Mouse (Mus musculus): ENCODE measurements at regions not wholly inside any gene's neighbourhood (a gene's known extent, or its start where the extent isn't known, plus 50 kb on each side); places are given as distances from the start of the nearest gene placed in this dataset.

GRCm38 (mm10) chr6:143367804-143368203 is 200.8 kb downstream of the Etnk1 start:
- H3K4me3 ChIP-seq: no peak overlapping the region
- TF ChIP-seq POLR2A (IDR thresholded peaks at IDR 0.05; ENCODE audit: insufficient read length, low read depth) (no peak), POLR2AphosphoS2 (IDR thresholded peaks at IDR 0.05; ENCODE audit: insufficient read length, low read depth) (no peak), REST (IDR thresholded peaks at IDR 0.05; ENCODE audit: insufficient read depth, insufficient read length) (no peak), TCF12 (IDR thresholded peaks at IDR 0.05; ENCODE audit: insufficient read depth, poor library complexity, severe bottlenecking) (no peak), MAX (IDR thresholded peaks at IDR 0.05; ENCODE audit: low read depth) (no peak), MYOD1 (IDR thresholded peaks at IDR 0.05; ENCODE audit: control insufficient read depth in 1 of 3, insufficient read length in 2 of 3, low read depth in 2 of 3) (no peak), MYOG (IDR thresholded peaks at IDR 0.05; ENCODE audit: control insufficient read depth in 1 of 3, insufficient read depth in 1 of 3, insufficient read length in 2 of 3, low read depth in 2 of 3) (no peak), CEBPB (IDR thresholded peaks at IDR 0.05; ENCODE audit: insufficient read depth, poor library complexity, severe bottlenecking) (no peak), TCF3 (IDR thresholded peaks at IDR 0.05; ENCODE audit: insufficient read length, low read depth) (no peak), SRF (IDR thresholded peaks at IDR 0.05; ENCODE audit: control insufficient read depth, insufficient read length, low read depth) (no peak), USF1 (IDR thresholded peaks at IDR 0.05; ENCODE audit: low read depth) (no peak), E2F4 (IDR thresholded peaks at IDR 0.05; ENCODE audit: insufficient read depth) (no peak)
- no peaks in the 10 kb centered on the region for H3K79me2 ChIP-seq (ENCODE audit: control insufficient read depth, insufficient read depth)
- no peak overlapping the region for H3ac ChIP-seq (ENCODE audit: control insufficient read depth, insufficient read length)
- no peaks in the 10 kb centered on the region for H3K27me3 ChIP-seq (ENCODE audit: control insufficient read depth, insufficient read depth, insufficient read length)
- H3K4me2 ChIP-seq (ENCODE audit: low read depth): no peak overlapping the region
- no peaks in the 10 kb centered on the region for H3K36me3 ChIP-seq (ENCODE audit: control insufficient read depth, insufficient read depth)

GRCm38 (mm10) chr6:143368646-143369045 is 201.6 kb downstream of the Etnk1 start:
- Histone ChIP-seq H3K79me2 (ENCODE audit: control insufficient read depth, insufficient read depth) (no peaks in the 10 kb centered on the region), H3K4me2 (ENCODE audit: low read depth) (no peak overlapping the region), H3K36me3 (ENCODE audit: control insufficient read depth, insufficient read depth) (no peaks in the 10 kb centered on the region), H3K27me3 (ENCODE audit: control insufficient read depth, insufficient read depth, insufficient read length) (no peaks in the 10 kb centered on the region), H3ac (ENCODE audit: control insufficient read depth, insufficient read length) (no peak overlapping the region), H3K4me3 (no peak overlapping the region)
- TF ChIP-seq REST (IDR thresholded peaks at IDR 0.05; ENCODE audit: insufficient read depth, insufficient read length) (no peak), SRF (IDR thresholded peaks at IDR 0.05; ENCODE audit: control insufficient read depth, insufficient read length, low read depth) (no peak), POLR2AphosphoS2 (IDR thresholded peaks at IDR 0.05; ENCODE audit: insufficient read length, low read depth) (no peak), USF1 (IDR thresholded peaks at IDR 0.05; ENCODE audit: low read depth) (no peak), POLR2A (IDR thresholded peaks at IDR 0.05; ENCODE audit: insufficient read length, low read depth) (no peak), TCF12 (IDR thresholded peaks at IDR 0.05; ENCODE audit: insufficient read depth, poor library complexity, severe bottlenecking) (no peak), CEBPB (IDR thresholded peaks at IDR 0.05; ENCODE audit: insufficient read depth, poor library complexity, severe bottlenecking) (no peak), TCF3 (IDR thresholded peaks at IDR 0.05; ENCODE audit: insufficient read length, low read depth) (no peak), MYOG (IDR thresholded peaks at IDR 0.05; ENCODE audit: control insufficient read depth in 1 of 3, insufficient read depth in 1 of 3, insufficient read length in 2 of 3, low read depth in 2 of 3) (no peak), E2F4 (IDR thresholded peaks at IDR 0.05; ENCODE audit: insufficient read depth) (no peak), MAX (IDR thresholded peaks at IDR 0.05; ENCODE audit: low read depth) (no peak), MYOD1 (IDR thresholded peaks at IDR 0.05; ENCODE audit: control insufficient read depth in 1 of 3, insufficient read length in 2 of 3, low read depth in 2 of 3) (no peak)

- Histone ChIP-seq H3K4me3 (no peak overlapping the region), H3K4me2 (ENCODE audit: low read depth) (no peak overlapping the region), H3K27me3 (ENCODE audit: control insufficient read depth, insufficient read depth, insufficient read length) (no peaks in the 10 kb centered on the region), H3K36me3 (ENCODE audit: control insufficient read depth, insufficient read depth) (no peaks in the 10 kb centered on the region), H3ac (ENCODE audit: control insufficient read depth, insufficient read length) (no peak overlapping the region), H3K79me2 (ENCODE audit: control insufficient read depth, insufficient read depth) (no peaks in the 10 kb centered on the region)
- TF ChIP-seq MYOG (IDR thresholded peaks at IDR 0.05; ENCODE audit: control insufficient read depth in 1 of 3, insufficient read depth in 1 of 3, insufficient read length in 2 of 3, low read depth in 2 of 3) (no peak), TCF3 (IDR thresholded peaks at IDR 0.05; ENCODE audit: insufficient read length, low read depth) (no peak), POLR2A (IDR thresholded peaks at IDR 0.05; ENCODE audit: insufficient read length, low read depth) (no peak), CEBPB (IDR thresholded peaks at IDR 0.05; ENCODE audit: insufficient read depth, poor library complexity, severe bottlenecking) (no peak)
These were observed 205.5 kb downstream of the Etnk1 start for GRCm38 (mm10) chr6:143372487-143372886.

GRCm38 (mm10) chr6:143373686-143374273 is 206.8 kb downstream of the Etnk1 start:
- TF ChIP-seq TCF12 (IDR thresholded peaks at IDR 0.05; ENCODE audit: insufficient read depth, poor library complexity, severe bottlenecking): no peak
- H3K4me3 ChIP-seq: no peak overlapping the region
- H3K79me2 ChIP-seq (ENCODE audit: control insufficient read depth, insufficient read depth): no peaks in the 10 kb centered on the region
- no peak overlapping the region for H3K4me2 ChIP-seq (ENCODE audit: low read depth)
- H3ac ChIP-seq (ENCODE audit: control insufficient read depth, insufficient read length): no peak overlapping the region
- no peaks in the 10 kb centered on the region for H3K36me3 ChIP-seq (ENCODE audit: control insufficient read depth, insufficient read depth)
- no peaks in the 10 kb centered on the region for H3K27me3 ChIP-seq (ENCODE audit: control insufficient read depth, insufficient read depth, insufficient read length)

- Histone ChIP-seq H3K27me3 (ENCODE audit: control insufficient read depth, insufficient read depth, insufficient read length) (no peaks in the 10 kb centered on the region), H3K4me3 (no peak overlapping the region), H3K36me3 (ENCODE audit: control insufficient read depth, insufficient read depth) (no peaks in the 10 kb centered on the region), H3K79me2 (ENCODE audit: control insufficient read depth, insufficient read depth) (no peaks in the 10 kb centered on the region), H3ac (ENCODE audit: control insufficient read depth, insufficient read length) (no peak overlapping the region), H3K4me2 (ENCODE audit: low read depth) (no peak overlapping the region)
- no peak for TF ChIP-seq MAX (IDR thresholded peaks at IDR 0.05; ENCODE audit: low read depth)
- TF ChIP-seq E2F4 (IDR thresholded peaks at IDR 0.05; ENCODE audit: insufficient read depth): no peak
- no peak for TF ChIP-seq TCF3 (IDR thresholded peaks at IDR 0.05; ENCODE audit: insufficient read length, low read depth)
- no peak for TF ChIP-seq MYOD1 (IDR thresholded peaks at IDR 0.05; ENCODE audit: control insufficient read depth in 1 of 3, insufficient read length in 2 of 3, low read depth in 2 of 3)
- TF ChIP-seq POLR2AphosphoS2 (IDR thresholded peaks at IDR 0.05; ENCODE audit: insufficient read length, low read depth): no peak
- no peak for TF ChIP-seq POLR2A (IDR thresholded peaks at IDR 0.05; ENCODE audit: insufficient read length, low read depth)
- TF ChIP-seq MYOG (IDR thresholded peaks at IDR 0.05; ENCODE audit: control insufficient read depth in 1 of 3, insufficient read depth in 1 of 3, insufficient read length in 2 of 3, low read depth in 2 of 3): no peak
- no peak for TF ChIP-seq CEBPB (IDR thresholded peaks at IDR 0.05; ENCODE audit: insufficient read depth, poor library complexity, severe bottlenecking)
- TF ChIP-seq USF1 (IDR thresholded peaks at IDR 0.05; ENCODE audit: low read depth): no peak
- no peak for TF ChIP-seq REST (IDR thresholded peaks at IDR 0.05; ENCODE audit: insufficient read depth, insufficient read length)
- no peak for TF ChIP-seq SRF (IDR thresholded peaks at IDR 0.05; ENCODE audit: control insufficient read depth, insufficient read length, low read depth)
- TF ChIP-seq TCF12 (IDR thresholded peaks at IDR 0.05; ENCODE audit: insufficient read depth, poor library complexity, severe bottlenecking): no peak
These were observed 209.1 kb downstream of the Etnk1 start for GRCm38 (mm10) chr6:143375951-143376713.
